Mouse (Mus musculus) erythroid progenitor cell, adult 5-6 weeks (primary cell): ENCODE results near the gene Nlk. TPM values are rescaled to one million over a fixed set of nuclear protein-coding genes. Genes with fewer than 3 reads are reported as not detected.

ENCODE experiments used
- ATAC-seq: replicated peaks from 2 replicates; pipeline ENCODE4 v1.8.0; 2016; ENCODE audit warnings: moderate number of reproducible peaks, mild to moderate bottlenecking, moderate TSS enrichment, inconsistent platforms; ENCODE audit not compliant: poor library complexity, low FRiP score, severe bottlenecking
- total RNA-seq, 2 experiments: library from RNA; stranded (forward) in 1 of 2; stranded (reverse) in 1 of 2; fragments of 150-400 nt in 1 of 2; fragments of 186-747, 209-891 nt in 1 of 2; gene quantifications; 2 replicates each; pipeline versions ENCODE4 v1.2.3 to v1.2.4; 2015 to 2017; ENCODE audit warnings: low replicate concordance in 2 of 2

The Nlk gene
- total RNA-seq, 2 experiments from 2014 or later: 5.1 to 16.8 TPM

DNA sequence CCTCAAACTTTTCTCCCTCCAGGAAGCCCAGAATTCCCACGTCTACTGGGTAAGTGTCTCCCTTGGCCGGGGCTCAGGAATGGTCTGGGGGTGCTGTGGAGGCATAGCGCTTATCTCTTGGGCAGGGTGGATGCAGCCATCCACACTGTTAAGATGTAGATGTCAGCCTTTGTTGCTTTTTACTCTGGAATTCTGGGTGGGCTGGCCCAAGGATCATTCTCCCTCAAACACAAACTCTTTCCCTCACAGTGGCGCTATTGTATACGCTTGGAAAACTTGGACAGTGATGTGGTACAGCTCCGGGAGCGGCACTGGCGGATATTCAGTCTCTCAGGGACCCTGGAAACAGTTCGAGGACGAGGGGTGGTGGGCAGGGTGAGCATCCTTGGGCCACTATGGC, 178.2 kb downstream of the Nlk start:
- no peak for ATAC-seq

Other genes starting within 250 kb of the Nlk start
- not detected in 2 replicates for gene Slc46a1, start 231.7 kb downstream of the Nlk start, total RNA-seq (2015; ENCODE audit: low replicate concordance)
- 0.13 TPM in 1 of 2 replicates, not detected in the other for gene Slc46a1, start 231.7 kb downstream of the Nlk start, total RNA-seq (2017; ENCODE audit: low replicate concordance)
- not detected in 2 replicates for gene Sarm1, start 199.6 kb downstream of the Nlk start, total RNA-seq (2015; ENCODE audit: low replicate concordance)
- gene Sarm1, start 199.6 kb downstream of the Nlk start, total RNA-seq (2017; ENCODE audit: low replicate concordance): not detected in 2 replicates
- not detected in 2 replicates for gene Vtn, start 198.3 kb downstream of the Nlk start, total RNA-seq (2015; ENCODE audit: low replicate concordance)
- gene Vtn, start 198.3 kb downstream of the Nlk start, total RNA-seq (2017; ENCODE audit: low replicate concordance): not detected in 2 replicates
- gene Sebox, start 193.9 kb downstream of the Nlk start, total RNA-seq (2015; ENCODE audit: low replicate concordance): not detected in 2 replicates
- not detected in 2 replicates for gene Sebox, start 193.9 kb downstream of the Nlk start, total RNA-seq (2017; ENCODE audit: low replicate concordance)
- 2.5 TPM in 1 of 2 replicates, not detected in the other for gene Tmem199, start 185.2 kb downstream of the Nlk start, total RNA-seq (2015; ENCODE audit: low replicate concordance)
- gene Tmem199, start 185.2 kb downstream of the Nlk start, total RNA-seq (2017; ENCODE audit: low replicate concordance): 7.7 and 10.1 TPM in 2 replicates
- gene Poldip2, start 185.2 kb downstream of the Nlk start, total RNA-seq (2015; ENCODE audit: low replicate concordance): 8.6 and 9.6 TPM in 2 replicates
- 4.0 and 8.1 TPM in 2 replicates for gene Poldip2, start 185.2 kb downstream of the Nlk start, total RNA-seq (2017; ENCODE audit: low replicate concordance)
- gene Tnfaip1, start 161.0 kb downstream of the Nlk start, total RNA-seq (2015; ENCODE audit: low replicate concordance): 2.1 and 2.2 TPM in 2 replicates
- 0.61 TPM in 1 of 2 replicates, not detected in the other for gene Tnfaip1, start 161.0 kb downstream of the Nlk start, total RNA-seq (2017; ENCODE audit: low replicate concordance)
- 63.1 and 72.5 TPM in 2 replicates for gene Ift20, start 161.0 kb downstream of the Nlk start, total RNA-seq (2015; ENCODE audit: low replicate concordance)
- 20.1 and 72.1 TPM in 2 replicates for gene Ift20, start 161.0 kb downstream of the Nlk start, total RNA-seq (2017; ENCODE audit: low replicate concordance)
- gene Tmem97, start 146.6 kb downstream of the Nlk start, total RNA-seq (2015; ENCODE audit: low replicate concordance): 22.2 and 26.7 TPM in 2 replicates
- gene Tmem97, start 146.6 kb downstream of the Nlk start, total RNA-seq (2017; ENCODE audit: low replicate concordance): 6.0 and 14.0 TPM in 2 replicates
- 5.4 TPM in 1 of 2 replicates, not detected in the other for gene Ccnq, start 54.4 kb upstream of the Nlk start, total RNA-seq (2015; ENCODE audit: low replicate concordance)
- gene Ccnq, start 54.4 kb upstream of the Nlk start, total RNA-seq (2017; ENCODE audit: low replicate concordance): 0.38 and 4.6 TPM in 2 replicates
- 2.5 and 4.6 TPM in 2 replicates for gene Lyrm9, start 129.2 kb upstream of the Nlk start, total RNA-seq (2015; ENCODE audit: low replicate concordance)
- 2.8 and 4.2 TPM in 2 replicates for gene Lyrm9, start 129.2 kb upstream of the Nlk start, total RNA-seq (2017; ENCODE audit: low replicate concordance)
- not detected in 2 replicates for gene Nos2, start 223.4 kb upstream of the Nlk start, total RNA-seq (2015; ENCODE audit: low replicate concordance)
- gene Nos2, start 223.4 kb upstream of the Nlk start, total RNA-seq (2017; ENCODE audit: low replicate concordance): not detected in 2 replicates